Mouse (Mus musculus): ENCODE measurements around the gene Gpam. TPM values are rescaled to one million over a fixed set of nuclear protein-coding genes. Genes with fewer than 3 reads are reported as not detected.
"Not testable (repeated sequence)": the region's sequence is repeated elsewhere in the genome, so short reads cannot be mapped to it uniquely, and the experiment has no call there.

Gpam gene
- 8.6 and 11.5 TPM in 2 replicates for polyA plus RNA-seq (2015; fragmentation: Nextera tagmentation; extraction: Ambion mirVana)

DNA sequence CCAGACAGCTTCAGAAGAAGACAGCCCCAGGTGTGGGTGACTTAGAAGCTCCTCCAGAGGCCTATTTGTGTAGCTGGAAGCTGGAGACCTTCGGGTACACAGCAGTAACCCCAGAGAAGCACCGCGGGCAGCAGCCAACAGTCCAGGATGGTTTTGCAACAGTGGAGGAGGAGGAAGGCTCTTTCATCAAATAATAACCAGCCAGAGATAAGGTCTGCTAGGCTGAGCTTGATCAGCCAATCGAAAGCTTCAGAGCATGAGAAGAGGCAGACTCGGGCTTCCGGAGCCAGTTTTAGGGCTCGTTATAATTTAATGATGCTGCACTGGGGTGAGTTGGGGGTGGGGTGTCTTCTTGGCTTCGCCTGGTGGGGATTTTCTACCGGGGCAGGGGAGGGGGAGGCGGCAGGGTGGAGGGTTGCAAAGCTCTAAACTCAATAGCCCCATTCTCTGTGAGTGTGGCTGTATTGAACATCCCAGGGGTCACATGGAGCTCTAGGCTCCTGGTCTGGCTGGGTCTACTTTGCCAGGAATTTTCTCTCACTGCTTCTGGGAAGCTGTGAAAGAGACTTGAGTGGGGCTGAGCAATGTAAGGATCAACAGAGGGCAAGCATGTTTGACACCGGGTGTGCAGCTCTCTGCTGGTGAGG is at the start of gene Gpam:
Gene Gpam (minus strand): TSS at position 167 of the 647 bp plus-strand sequence.
- H3K27ac ChIP-seq = no peak within 1 kb of the TSS
- no peaks in the 10 kb centered on the region for H3K9me3 ChIP-seq (replicated peaks)
- no peak within 1 kb of the TSS for H3K4me2 ChIP-seq
- 60% methylated on average over 11 of the region's 11 CpGs for WGBS
- peaks cover 1% of the 10 kb centered on the region for H3K4me1 ChIP-seq (replicated peaks)
- no peak within 1 kb of the TSS for H3K4me3 ChIP-seq
- no peak for ATAC-seq (replicated peaks; ENCODE audit: insufficient number of reproducible peaks, insufficient read depth, low FRiP score, low read depth)
- no peaks in the 10 kb centered on the region for H3K36me3 ChIP-seq
- H3K9ac ChIP-seq = no peak within 1 kb of the TSS
- no peaks in the 10 kb centered on the region for H3K27me3 ChIP-seq

DNA sequence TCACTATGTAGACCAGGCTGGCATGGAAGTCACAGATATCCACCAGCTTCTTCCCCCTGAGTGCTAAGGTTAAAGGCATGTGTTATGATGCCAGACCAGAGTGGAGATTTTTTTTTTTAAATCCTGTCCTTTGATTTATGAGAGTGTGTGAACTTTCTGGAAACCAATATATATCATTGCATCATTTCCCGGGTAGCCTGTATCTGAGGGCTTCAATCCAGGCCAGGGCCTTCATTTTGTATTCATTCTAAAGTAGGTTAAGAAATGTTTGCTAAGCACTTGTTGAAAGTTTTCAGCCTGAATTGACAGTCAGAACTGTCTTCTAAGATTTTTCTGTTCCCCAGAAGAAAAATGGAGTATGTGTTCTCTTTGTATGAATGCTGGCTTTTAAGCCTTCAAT is 44.5 kb upstream of the Gpam start:
- Histone ChIP-seq H3K9ac (no peak overlapping the region), H3K36me3 (no peaks in the 10 kb centered on the region), H3K4me2 (no peak overlapping the region), H3K27ac (no peak overlapping the region), H3K4me3 (no peak overlapping the region), H3K27me3 (no peaks in the 10 kb centered on the region), H3K9me3 (replicated peaks) (no peaks in the 10 kb centered on the region), H3K4me1 (replicated peaks) (no peaks in the 10 kb centered on the region)
- ATAC-seq (replicated peaks; ENCODE audit: insufficient number of reproducible peaks, insufficient read depth, low FRiP score, low read depth) = no peak
- WGBS = 63% methylated on average over 1 of the region's 1 CpGs

DNA sequence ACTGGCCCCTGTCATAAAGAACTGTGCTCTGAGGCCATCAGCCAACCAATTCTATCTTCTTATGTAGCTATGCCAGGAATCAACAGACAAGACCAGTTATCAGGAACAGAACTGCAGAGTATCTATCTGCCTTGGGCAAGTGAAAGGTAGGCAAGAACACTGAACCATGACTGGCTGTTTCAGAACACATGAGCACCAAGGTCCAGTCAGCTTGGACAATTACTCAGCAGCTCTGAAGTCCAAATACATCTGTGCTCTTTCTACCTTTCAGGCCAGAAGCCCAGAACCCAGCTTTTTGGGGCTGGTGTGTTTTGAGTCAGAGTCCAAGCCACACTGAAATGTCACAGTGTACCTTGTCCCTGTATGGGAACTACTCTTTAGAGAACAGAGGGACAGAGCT is 43.4 kb upstream of the Gpam start:
- H3K36me3 ChIP-seq = no peaks in the 10 kb centered on the region
- H3K4me2 ChIP-seq = no peak overlapping the region
- H3K4me1 ChIP-seq (replicated peaks) = no peaks in the 10 kb centered on the region
- no peak overlapping the region for H3K9ac ChIP-seq
- no peaks in the 10 kb centered on the region for H3K9me3 ChIP-seq (replicated peaks)
- H3K4me3 ChIP-seq = no peak overlapping the region
- H3K27ac ChIP-seq = no peak overlapping the region
- no peak for ATAC-seq (replicated peaks; ENCODE audit: insufficient number of reproducible peaks, insufficient read depth, low FRiP score, low read depth)
- H3K27me3 ChIP-seq = no peaks in the 10 kb centered on the region

DNA sequence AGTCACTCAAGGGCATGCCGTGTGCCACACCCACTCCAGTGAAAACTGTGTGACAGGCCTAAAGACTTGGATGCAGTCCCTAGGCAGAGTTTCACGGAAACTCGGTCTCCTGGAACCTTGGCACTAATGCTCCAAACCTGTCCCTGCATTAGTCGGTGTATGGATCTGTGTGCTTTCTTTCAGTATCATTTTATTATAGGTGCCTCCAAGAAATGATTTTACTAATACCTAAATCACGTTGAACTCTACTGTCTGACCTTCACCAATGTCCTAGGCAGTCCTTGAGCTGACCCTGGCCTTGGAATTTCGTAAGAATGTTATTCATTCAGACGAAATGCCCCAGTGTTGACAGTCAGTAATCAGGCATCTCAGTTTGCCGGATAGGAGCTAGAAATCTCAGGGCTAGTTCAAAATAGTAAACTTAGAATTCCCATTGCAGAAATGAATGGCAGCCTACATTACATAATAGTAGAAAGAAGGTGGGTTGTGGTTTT is 42.2 kb upstream of the Gpam start:
- not testable (repeated sequence) for H3K4me3 ChIP-seq; H3K36me3 ChIP-seq; H3K4me1 ChIP-seq (replicated peaks); ATAC-seq (replicated peaks; ENCODE audit: insufficient number of reproducible peaks, insufficient read depth, low FRiP score, low read depth); H3K4me2 ChIP-seq; H3K27ac ChIP-seq; H3K9ac ChIP-seq; H3K27me3 ChIP-seq; H3K9me3 ChIP-seq (replicated peaks)
- WGBS = 78% methylated on average over 8 of the region's 8 CpGs

DNA sequence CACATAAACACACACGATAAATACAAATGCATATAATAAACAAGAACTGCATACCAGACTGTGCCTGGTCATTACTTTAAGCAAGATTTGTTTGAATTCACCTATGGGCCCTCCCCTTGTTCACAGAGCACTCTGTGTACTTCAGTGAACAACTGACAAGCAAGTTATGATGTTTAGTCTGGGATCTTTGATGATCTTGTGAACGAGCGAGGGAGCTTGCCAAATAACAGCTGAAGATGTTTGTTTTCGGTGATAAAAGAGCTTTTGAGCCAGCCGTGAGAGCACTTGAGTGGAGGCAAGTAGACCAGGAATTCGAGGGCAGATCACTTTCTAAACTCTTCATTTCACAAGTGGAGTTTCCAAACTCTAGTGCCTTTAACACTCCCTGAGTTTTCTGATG is 41.3 kb upstream of the Gpam start:
- Histone ChIP-seq H3K9ac (no peak overlapping the region), H3K4me1 (replicated peaks) (no peaks in the 10 kb centered on the region), H3K27ac (no peak overlapping the region), H3K4me3 (no peak overlapping the region), H3K4me2 (no peak overlapping the region), H3K9me3 (replicated peaks) (no peaks in the 10 kb centered on the region), H3K36me3 (no peaks in the 10 kb centered on the region), H3K27me3 (no peaks in the 10 kb centered on the region)
- WGBS = 62% methylated on average over 6 of the region's 6 CpGs
- ATAC-seq (replicated peaks; ENCODE audit: insufficient number of reproducible peaks, insufficient read depth, low FRiP score, low read depth) = no peak

DNA sequence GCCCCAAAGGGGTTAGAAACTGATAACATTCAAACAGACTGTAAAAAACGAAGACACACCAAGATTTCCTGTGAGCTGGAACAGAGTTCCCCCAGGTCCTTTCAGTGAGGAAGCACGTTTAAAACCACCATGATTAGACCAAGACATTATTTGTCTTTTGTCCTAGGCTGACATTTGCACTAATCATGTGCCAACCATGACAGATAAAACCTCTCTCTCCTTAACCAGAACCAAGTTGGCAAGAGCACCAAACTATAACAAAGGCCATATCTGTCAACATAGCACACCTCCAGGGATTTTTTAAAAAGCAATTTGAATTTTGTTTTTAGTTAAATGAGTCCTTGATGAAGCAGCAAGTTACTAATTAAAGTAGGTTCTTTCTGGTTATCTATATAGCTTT is 40.7 kb upstream of the Gpam start:
- Histone ChIP-seq H3K27me3 (no peaks in the 10 kb centered on the region), H3K9me3 (replicated peaks) (no peaks in the 10 kb centered on the region), H3K36me3 (no peaks in the 10 kb centered on the region), H3K4me2 (no peak overlapping the region), H3K9ac (no peak overlapping the region), H3K27ac (no peak overlapping the region), H3K4me3 (no peak overlapping the region), H3K4me1 (replicated peaks) (no peaks in the 10 kb centered on the region)
- WGBS = 44% methylated on average over 2 of the region's 2 CpGs
- ATAC-seq (replicated peaks; ENCODE audit: insufficient number of reproducible peaks, insufficient read depth, low FRiP score, low read depth) = no peak

DNA sequence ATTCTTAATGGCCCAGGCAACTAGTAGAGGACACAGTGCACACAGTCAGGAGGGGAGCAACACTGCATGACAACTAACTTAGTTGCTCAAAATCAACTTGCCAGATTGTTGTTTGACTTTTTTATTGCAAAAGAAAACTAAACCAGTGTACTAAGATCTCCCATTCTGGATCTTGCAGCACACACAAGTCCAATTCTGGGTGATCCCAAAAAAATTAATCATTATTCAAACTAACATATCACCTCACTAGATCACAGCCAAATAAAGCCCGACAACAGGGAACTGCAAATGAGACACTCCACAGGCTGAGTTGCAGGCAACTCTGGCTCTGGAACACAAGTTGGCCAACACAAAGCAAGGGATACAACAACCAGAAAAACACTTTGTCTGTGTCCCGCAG is 39.7 kb upstream of the Gpam start:
- 88% methylated on average over 2 of the region's 2 CpGs for WGBS
- no peaks in the 10 kb centered on the region for H3K9me3 ChIP-seq (replicated peaks)

DNA sequence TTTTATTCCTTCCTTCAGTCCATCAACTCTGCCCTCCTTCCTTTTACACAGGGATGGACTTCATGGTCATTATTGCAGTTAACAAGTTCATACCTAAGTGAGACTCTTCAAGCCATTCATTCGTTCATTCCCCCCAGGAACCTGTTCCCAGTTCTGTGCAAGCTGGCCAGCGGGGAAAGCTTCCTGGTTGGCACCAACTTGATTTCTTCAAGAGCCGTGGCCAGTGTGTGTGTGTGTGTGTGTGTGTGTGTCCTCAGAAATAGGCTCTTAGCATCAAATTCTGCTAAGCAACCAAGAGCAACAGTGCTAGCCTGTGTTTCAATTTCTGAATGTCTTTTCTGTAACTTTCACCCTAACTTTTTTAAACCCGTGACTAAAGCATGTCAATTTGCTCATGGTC is 38.9 kb upstream of the Gpam start:
- H3K36me3 ChIP-seq = no peaks in the 10 kb centered on the region
- 73% methylated on average over 4 of the region's 4 CpGs for WGBS
- no peak for ATAC-seq (replicated peaks; ENCODE audit: insufficient number of reproducible peaks, insufficient read depth, low FRiP score, low read depth)

More for the DNA sequence above, 39.7 kb upstream of the Gpam start:
- Histone ChIP-seq H3K4me3 (no peak overlapping the region), H3K36me3 (no peaks in the 10 kb centered on the region), H3K9ac (no peak overlapping the region), H3K27ac (no peak overlapping the region), H3K4me1 (replicated peaks) (no peaks in the 10 kb centered on the region), H3K27me3 (no peaks in the 10 kb centered on the region), H3K4me2 (no peak overlapping the region)
- no peak for ATAC-seq (replicated peaks; ENCODE audit: insufficient number of reproducible peaks, insufficient read depth, low FRiP score, low read depth)

DNA sequence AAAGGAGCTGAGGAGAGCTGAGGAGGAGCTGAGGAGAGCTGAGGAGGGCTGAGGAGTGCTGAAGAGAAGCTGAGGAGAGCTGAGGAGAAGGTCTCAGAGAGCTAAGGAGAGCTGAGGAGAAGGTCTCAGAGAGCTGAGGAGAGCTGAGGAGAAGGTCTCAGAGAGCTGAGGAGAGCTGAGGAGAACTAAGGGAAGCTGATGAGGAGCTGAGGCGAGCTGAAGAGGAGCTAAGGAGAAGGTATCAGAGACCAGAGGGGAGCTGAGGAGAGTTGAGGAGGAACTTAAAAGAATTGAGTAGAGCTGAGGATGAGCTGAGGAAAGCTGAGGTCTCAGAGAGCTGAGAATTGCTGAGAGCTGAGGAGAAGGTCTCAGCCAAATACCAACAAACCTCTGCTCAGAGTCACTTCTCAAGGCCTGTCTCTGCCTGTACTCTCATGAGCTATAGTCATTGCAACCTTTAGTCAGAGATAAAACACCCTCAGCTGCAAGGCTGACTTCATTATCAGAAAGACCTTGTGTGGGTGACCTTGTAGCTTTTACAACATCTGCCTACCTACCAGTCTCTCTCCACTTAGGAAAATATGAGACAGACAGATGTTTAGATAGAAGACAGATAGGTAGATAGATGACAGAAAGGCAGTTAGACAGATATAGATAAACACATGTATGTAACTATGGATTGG is 38.3 kb upstream of the Gpam start:
- Histone ChIP-seq H3K27ac (no peak overlapping the region), H3K9ac (no peak overlapping the region), H3K9me3 (replicated peaks) (no peaks in the 10 kb centered on the region), H3K4me3 (no peak overlapping the region), H3K27me3 (no peaks in the 10 kb centered on the region), H3K4me2 (no peak overlapping the region), H3K4me1 (replicated peaks) (no peaks in the 10 kb centered on the region), H3K36me3 (no peaks in the 10 kb centered on the region)
- 79% methylated on average over 1 of the region's 1 CpGs for WGBS
- no peak for ATAC-seq (replicated peaks; ENCODE audit: insufficient number of reproducible peaks, insufficient read depth, low FRiP score, low read depth)

More for the DNA sequence above, 38.9 kb upstream of the Gpam start:
- H3K27me3 ChIP-seq = no peaks in the 10 kb centered on the region
- no peak overlapping the region for H3K9ac ChIP-seq
- H3K27ac ChIP-seq = no peak overlapping the region
- H3K4me3 ChIP-seq = no peak overlapping the region
- no peak overlapping the region for H3K4me2 ChIP-seq
- H3K9me3 ChIP-seq (replicated peaks) = no peaks in the 10 kb centered on the region
- H3K4me1 ChIP-seq (replicated peaks) = no peaks in the 10 kb centered on the region

DNA sequence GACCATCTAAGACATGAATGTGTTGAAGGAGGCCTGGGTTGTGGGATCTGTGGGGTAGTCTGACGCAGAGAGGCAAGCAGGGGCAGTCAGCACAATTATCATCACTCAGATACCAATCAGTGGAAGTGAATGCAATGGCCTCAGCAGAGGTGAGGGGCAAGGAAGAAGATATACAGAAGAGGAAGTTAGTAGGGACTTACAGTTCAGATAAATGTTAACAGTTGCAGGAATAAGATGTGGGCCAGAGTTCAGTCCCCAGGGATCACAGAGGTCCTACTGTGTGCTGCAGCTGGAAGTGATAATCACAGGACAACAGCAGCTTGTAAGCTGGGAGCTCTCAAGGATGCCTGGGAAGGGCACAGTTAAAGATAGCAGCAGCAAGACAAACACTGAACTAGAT is 37.1 kb upstream of the Gpam start:
- Histone ChIP-seq H3K4me2 (no peak overlapping the region), H3K9ac (no peak overlapping the region), H3K9me3 (replicated peaks) (no peaks in the 10 kb centered on the region), H3K27me3 (no peaks in the 10 kb centered on the region), H3K4me1 (replicated peaks) (no peaks in the 10 kb centered on the region), H3K4me3 (no peak overlapping the region), H3K36me3 (no peaks in the 10 kb centered on the region), H3K27ac (no peak overlapping the region)
- 52% methylated on average over 1 of the region's 1 CpGs for WGBS
- ATAC-seq (replicated peaks; ENCODE audit: insufficient number of reproducible peaks, insufficient read depth, low FRiP score, low read depth) = no peak

DNA sequence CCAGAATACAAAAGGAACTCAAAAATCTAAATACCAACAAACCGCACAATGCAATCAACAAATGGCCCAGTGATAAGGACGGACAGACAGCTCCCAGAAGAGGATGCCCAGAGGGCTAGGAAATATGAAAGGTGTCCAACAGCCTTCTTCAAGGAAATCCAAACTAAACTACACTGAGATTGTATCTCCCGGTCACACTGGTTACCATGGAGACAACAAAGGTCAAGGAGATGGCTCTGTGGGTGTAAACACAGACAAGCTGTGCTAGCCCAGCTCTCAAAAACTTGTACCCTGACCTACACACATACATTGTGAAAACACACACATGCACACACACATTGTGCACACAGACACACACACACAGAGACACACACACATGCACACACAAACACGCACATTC is 35.2 kb upstream of the Gpam start:
- ATAC-seq (replicated peaks; ENCODE audit: insufficient number of reproducible peaks, insufficient read depth, low FRiP score, low read depth) = no peak

DNA sequence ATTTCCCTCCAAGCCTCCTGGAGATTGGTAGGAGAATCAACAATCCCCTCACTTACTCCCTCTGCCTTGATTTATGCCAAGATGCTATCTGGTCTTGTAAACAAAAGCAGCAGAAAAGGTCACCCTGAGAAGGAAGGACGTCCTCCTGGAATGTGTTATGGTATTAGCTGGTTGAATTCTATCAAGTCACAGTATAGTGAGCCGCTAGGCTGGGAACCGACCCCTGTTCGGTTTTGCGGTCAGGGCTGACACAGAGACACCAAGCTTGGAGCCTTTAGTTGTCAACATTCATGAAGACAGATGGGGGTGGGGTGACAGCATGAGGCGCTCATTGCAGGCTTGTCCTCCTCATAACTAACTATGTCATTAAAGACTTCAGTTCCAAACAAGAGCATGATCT is 32.8 kb upstream of the Gpam start:
- Histone ChIP-seq H3K36me3 (no peaks in the 10 kb centered on the region), H3K27ac (no peak overlapping the region), H3K9ac (no peak overlapping the region), H3K4me1 (replicated peaks) (no peaks in the 10 kb centered on the region), H3K4me3 (no peak overlapping the region), H3K27me3 (no peaks in the 10 kb centered on the region), H3K4me2 (no peak overlapping the region), H3K9me3 (replicated peaks) (no peaks in the 10 kb centered on the region)
- ATAC-seq (replicated peaks; ENCODE audit: insufficient number of reproducible peaks, insufficient read depth, low FRiP score, low read depth) = no peak
- 62% methylated on average over 6 of the region's 6 CpGs for WGBS

More for the DNA sequence above, 35.2 kb upstream of the Gpam start:
- Histone ChIP-seq H3K4me3 (no peak overlapping the region), H3K27me3 (no peaks in the 10 kb centered on the region), H3K27ac (no peak overlapping the region), H3K4me2 (no peak overlapping the region), H3K9me3 (replicated peaks) (no peaks in the 10 kb centered on the region), H3K36me3 (no peaks in the 10 kb centered on the region), H3K9ac (no peak overlapping the region), H3K4me1 (replicated peaks) (no peaks in the 10 kb centered on the region)
- WGBS = 72% methylated on average over 4 of the region's 4 CpGs

All from heart, embryonic 15.5 days (tissue).